ENCODE assay signal across 8 mouse cellular contexts in the genomic region with DNA sequence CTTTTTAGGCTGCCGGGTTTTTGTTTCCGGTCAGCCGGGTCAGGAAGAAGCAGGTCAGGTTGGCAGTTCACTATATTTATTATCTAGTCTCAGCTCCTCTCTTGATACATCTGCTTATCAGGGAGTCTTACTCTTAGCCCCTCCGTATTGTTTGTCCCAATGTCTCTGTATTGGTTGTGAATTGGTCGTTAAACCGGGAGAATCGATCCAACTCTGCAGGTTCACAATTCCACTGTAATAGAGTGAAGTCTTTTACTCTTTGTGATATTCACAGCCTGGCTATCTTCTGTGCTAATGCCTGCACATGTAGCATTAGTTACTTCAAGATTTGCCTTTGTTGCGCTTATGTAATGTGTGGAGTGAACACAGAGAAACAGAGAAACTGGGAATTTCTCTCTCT. TPM values are rescaled to one million over a fixed set of nuclear protein-coding genes. Genes with fewer than 3 reads are reported as not detected.
A peak's percentile ranks its signal among the peaks of the same experiment; 100 is the strongest.
DNase-seq lines count a peak whose midpoint lies in the region; ATAC-seq lines count a peak whose summit lies in the region.

No protein-coding gene starts in this region.

- peak overlapping the region; percentile 70 for H3K4me2 ChIP-seq in kidney, embryonic 15.5 days
- H3K4me2 ChIP-seq in embryonic facial prominence, embryonic 12.5 days (replicated peaks) = peak overlapping the region; percentile 53
- H3K4me2 ChIP-seq in hindbrain, embryonic 16.5 days (ENCODE audit: low read length) = peak overlapping the region; percentile 86
- H3K4me2 ChIP-seq in midbrain, embryonic 14.5 days (ENCODE audit: low read length) = peak overlapping the region; percentile 88

- 0 out of 2 replicates have a peak overlapping the region, but pooled peaks have one; percentile 100 for H3K27ac ChIP-seq in kidney, embryonic 15.5 days
- no peak overlapping the region for H3K27ac ChIP-seq in embryonic facial prominence, embryonic 12.5 days
- H3K27ac ChIP-seq in hindbrain, embryonic 16.5 days (ENCODE audit: low read depth, low read length) = no peak overlapping the region
- H3K27ac ChIP-seq in midbrain, embryonic 14.5 days (replicated peaks; ENCODE audit: low read depth, low read length) = 0 out of 2 replicates have a peak overlapping the region, but pooled peaks have one; percentile 95

- 45% methylated on average over 8 of the region's 8 CpGs for WGBS in kidney, embryonic 15.5 days
- 75% methylated on average over 8 of the region's 8 CpGs for WGBS in embryonic facial prominence, embryonic 12.5 days
- 63% methylated on average over 8 of the region's 8 CpGs for WGBS in hindbrain, embryonic 16.5 days
- WGBS in midbrain, embryonic 14.5 days = 70% methylated on average over 8 of the region's 8 CpGs

- no peak for ATAC-seq in kidney, embryonic 15.5 days (replicated peaks; ENCODE audit: low FRiP score)
- no peak for ATAC-seq in embryonic facial prominence, embryonic 12.5 days (ENCODE audit: insufficient number of reproducible peaks, insufficient read depth, low FRiP score, low TSS enrichment)
- ATAC-seq in hindbrain, embryonic 16.5 days = no peak
- no peak for ATAC-seq in midbrain, embryonic 14.5 days (ENCODE audit: low FRiP score, low TSS enrichment)

- peaks cover 7% of the 10 kb centered on the region for H3K4me1 ChIP-seq in kidney, embryonic 15.5 days
- H3K4me1 ChIP-seq in embryonic facial prominence, embryonic 12.5 days = peaks cover 6% of the 10 kb centered on the region; the same call in 1 of the 2 replicates
- peaks cover 6% of the 10 kb centered on the region for H3K4me1 ChIP-seq in hindbrain, embryonic 16.5 days (ENCODE audit: control insufficient read depth, insufficient read depth, low read depth, low read length)
- no peaks in the 10 kb centered on the region for H3K4me1 ChIP-seq in midbrain, embryonic 14.5 days (ENCODE audit: control insufficient read depth, insufficient read depth, low read length)

- peak overlapping the region; percentile 66 for H3K4me3 ChIP-seq in kidney, embryonic 15.5 days (replicated peaks)
- H3K4me3 ChIP-seq in embryonic facial prominence, embryonic 12.5 days = peak overlapping the region; percentile 65
- H3K4me3 ChIP-seq in hindbrain, embryonic 16.5 days (ENCODE audit: low read length) = peak overlapping the region; percentile 79
- H3K4me3 ChIP-seq in midbrain, embryonic 14.5 days (replicated peaks; ENCODE audit: low read depth, low read length) = peak overlapping the region; percentile 64

- H3K27me3 ChIP-seq in kidney, embryonic 15.5 days = no peaks in the 10 kb centered on the region
- no peaks in the 10 kb centered on the region for H3K27me3 ChIP-seq in embryonic facial prominence, embryonic 12.5 days
- H3K27me3 ChIP-seq in hindbrain, embryonic 16.5 days (replicated peaks; ENCODE audit: control insufficient read depth, insufficient read depth, low read length) = no peaks in the 10 kb centered on the region
- H3K27me3 ChIP-seq in midbrain, embryonic 14.5 days (ENCODE audit: control insufficient read depth, insufficient read depth, low read length) = no peaks in the 10 kb centered on the region

- DNase-seq in kidney, adult 9 months = no peak
- DNase-seq in midbrain, embryonic 14.5 days = no peak
- no peak for DNase-seq in right cerebral cortex, postnatal 4 days
- no peak for DNase-seq in urinary bladder, postnatal 10 days (ENCODE audit: low spot score)
- DNase-seq in right cerebral cortex, postnatal 25 days = no peak

- H3K9me3 ChIP-seq in kidney, embryonic 15.5 days (replicated peaks) = no peaks in the 10 kb centered on the region
- H3K9me3 ChIP-seq in embryonic facial prominence, embryonic 12.5 days = no peaks in the 10 kb centered on the region
- H3K9me3 ChIP-seq in hindbrain, embryonic 16.5 days (ENCODE audit: control insufficient read depth, low read length) = no peaks in the 10 kb centered on the region
- no peaks in the 10 kb centered on the region for H3K9me3 ChIP-seq in midbrain, embryonic 14.5 days (ENCODE audit: control insufficient read depth, low read length)

- H3K9ac ChIP-seq in kidney, embryonic 15.5 days = peak overlapping the region; percentile 84; the same call in 1 of the 2 replicates
- peak overlapping the region; percentile 80 for H3K9ac ChIP-seq in embryonic facial prominence, embryonic 12.5 days
- peak overlapping the region; percentile 96 for H3K9ac ChIP-seq in hindbrain, embryonic 16.5 days (ENCODE audit: low read depth, low read length)
- peak overlapping the region; percentile 71 for H3K9ac ChIP-seq in midbrain, embryonic 14.5 days (replicated peaks; ENCODE audit: low read length)

- peaks cover 10% of the 10 kb centered on the region; the same call in 1 of the 2 replicates for H3K36me3 ChIP-seq in kidney, embryonic 15.5 days
- H3K36me3 ChIP-seq in embryonic facial prominence, embryonic 12.5 days = 0 out of 2 replicates have a peak, but pooled peaks cover 3% of the 10 kb centered on the region
- H3K36me3 ChIP-seq in hindbrain, embryonic 16.5 days (ENCODE audit: control insufficient read depth, insufficient read depth, low read length) = peaks cover 11% of the 10 kb centered on the region; the same call in 1 of the 2 replicates
- H3K36me3 ChIP-seq in midbrain, embryonic 14.5 days (ENCODE audit: control insufficient read depth, insufficient read depth, low read length) = peaks cover 7% of the 10 kb centered on the region

RNA-seq across cellular contexts. Expression of a gene that starts 1.4 kb away (rescaled TPM):
- 22.6 and 28.7 TPM in 2 replicates for polyA plus RNA-seq in kidney, embryonic 15.5 days (2015; fragmentation: Nextera tagmentation; extraction: Ambion mirVana)
- 17.6 and 17.9 TPM in 2 replicates for polyA plus RNA-seq in embryonic facial prominence, embryonic 12.5 days (2016; fragmentation: Nextera tagmentation; extraction: Ambion mirVana)
- polyA plus RNA-seq in hindbrain, embryonic 16.5 days (2015; fragmentation: Nextera tagmentation; extraction: Ambion mirVana) = 7.3 and 8.8 TPM in 2 replicates
- polyA plus RNA-seq in midbrain, embryonic 14.5 days (2014; fragmentation: Nextera tagmentation; extraction: Ambion mirVana) = 9.1 and 9.6 TPM in 2 replicates

RNA-seq across cellular contexts. Expression of a gene that starts 57.5 kb away (rescaled TPM):
- 18.1 and 19.5 TPM in 2 replicates for polyA plus RNA-seq in kidney, embryonic 15.5 days (2015; fragmentation: Nextera tagmentation; extraction: Ambion mirVana)
- polyA plus RNA-seq in embryonic facial prominence, embryonic 12.5 days (2016; fragmentation: Nextera tagmentation; extraction: Ambion mirVana) = 26.7 and 27.1 TPM in 2 replicates
- polyA plus RNA-seq in hindbrain, embryonic 16.5 days (2015; fragmentation: Nextera tagmentation; extraction: Ambion mirVana) = 23.6 and 25.2 TPM in 2 replicates
- polyA plus RNA-seq in midbrain, embryonic 14.5 days (2014; fragmentation: Nextera tagmentation; extraction: Ambion mirVana) = 15.2 and 22.2 TPM in 2 replicates

Comparison
In these comparisons a context has a peak if more than half of its experiments do, and no peak if none do; other contexts are left out.
1. H3K27ac ChIP-seq: peak in kidney, embryonic 15.5 days (single experiment) and midbrain, embryonic 14.5 days (single experiment); none in embryonic facial prominence, embryonic 12.5 days (single experiment) and hindbrain, embryonic 16.5 days (single experiment).
2. Peak in every context shown above with its lines, with median percentiles within 50 percentile points of each other: H3K4me2 ChIP-seq, H3K4me3 ChIP-seq and H3K9ac ChIP-seq.